Mouse (Mus musculus) thymus, adult 2 months (tissue): ENCODE data around the gene Npvf.

ENCODE experiments used
- CTCF ChIP-seq: fragments of 200-500 bp; IDR thresholded peaks from 2 replicates; pipeline ENCODE4 v1.5.1; 2012; ENCODE audit warnings: mild to moderate bottlenecking, control low read depth, low read length, moderate library complexity, borderline replicate concordance; ENCODE audit not compliant: control insufficient read depth, poor library complexity, insufficient read depth; ENCODE audit errors: extremely low read depth
- POLR2A ChIP-seq: fragments of 200-500 bp; IDR thresholded peaks from 2 replicates; pipeline ENCODE4 v1.6.1; 2012; ENCODE audit warnings: mild to moderate bottlenecking, low read length, control low read depth, moderate library complexity; ENCODE audit not compliant: control insufficient read depth, poor library complexity, insufficient read depth; ENCODE audit errors: extremely low read depth

- TF ChIP-seq CTCF, result no peak
- no peak for TF ChIP-seq POLR2A
Observed at GRCm38 (mm10) chr6:50647656-50648055, 6.6 kb downstream of the Npvf start.
